Mouse (Mus musculus): Measurements from ENCODE around the gene Tcea3.
A peak's percentile ranks its signal among the peaks of the same experiment; 100 is the strongest.

Gene Tcea3

DNA sequence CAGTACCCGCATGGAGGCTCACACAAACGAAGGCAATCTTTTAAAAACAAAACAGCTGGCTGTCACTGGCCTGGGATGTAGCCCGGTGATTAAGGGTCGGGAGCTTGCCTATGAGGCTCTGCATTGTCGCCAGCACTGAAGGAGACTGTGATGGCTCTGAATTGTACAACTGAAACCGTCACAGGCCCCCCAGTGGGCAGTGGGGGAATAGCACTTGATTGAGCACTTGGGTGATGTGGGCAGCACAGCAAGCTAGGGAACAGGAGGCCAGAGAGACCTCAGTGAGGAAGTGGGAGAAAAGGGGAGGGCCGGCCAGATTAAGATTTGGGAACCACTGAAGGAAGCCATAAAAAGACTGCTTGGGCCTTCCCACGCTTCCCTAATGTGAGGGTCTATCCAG is 7.9 kb upstream of the Tcea3 start:
- DNase-seq (ENCODE audit: low spot score) = peak; percentile 87

DNA sequence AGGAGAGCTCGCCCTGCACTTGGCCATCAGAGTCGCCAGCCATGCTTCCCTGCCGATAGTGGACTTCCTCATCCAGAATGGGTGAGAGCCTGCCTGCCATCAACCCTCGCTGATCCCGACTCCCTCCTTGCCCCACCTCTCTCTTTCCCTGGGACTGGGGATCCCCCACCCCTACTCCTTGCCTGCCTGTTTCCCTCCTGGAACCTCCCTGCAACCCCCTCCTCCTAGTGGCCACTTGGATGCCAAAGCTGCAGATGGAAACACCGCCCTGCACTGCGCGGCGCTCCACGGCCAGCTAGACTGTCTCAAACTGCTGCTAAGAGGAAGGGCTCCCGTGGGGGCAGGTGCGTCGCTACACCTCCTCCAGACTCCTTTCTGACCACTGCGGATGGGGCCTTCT is 7.4 kb upstream of the Tcea3 start:
- DNase-seq (ENCODE audit: low spot score) = no peak

DNA sequence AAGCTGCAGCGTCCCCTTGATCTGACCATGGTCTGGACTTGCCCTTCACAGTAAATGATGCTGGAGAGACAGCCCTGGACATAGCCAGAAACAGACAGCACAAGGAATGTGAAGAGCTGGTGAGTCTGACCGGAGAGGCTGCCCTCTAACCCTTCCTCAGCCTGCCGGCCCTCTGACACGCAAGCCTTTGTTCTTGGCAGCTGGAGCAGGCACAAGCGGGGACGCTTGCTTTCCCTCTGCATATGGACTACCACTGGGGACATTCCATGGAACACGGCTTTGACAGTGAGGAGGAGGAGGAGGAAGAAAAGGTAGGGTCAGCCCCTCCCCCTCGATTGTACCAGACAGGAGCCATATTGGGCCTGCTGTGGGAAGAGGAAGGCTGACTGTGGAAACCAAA is 6.6 kb upstream of the Tcea3 start:
- no peak for DNase-seq (ENCODE audit: low spot score)

DNA sequence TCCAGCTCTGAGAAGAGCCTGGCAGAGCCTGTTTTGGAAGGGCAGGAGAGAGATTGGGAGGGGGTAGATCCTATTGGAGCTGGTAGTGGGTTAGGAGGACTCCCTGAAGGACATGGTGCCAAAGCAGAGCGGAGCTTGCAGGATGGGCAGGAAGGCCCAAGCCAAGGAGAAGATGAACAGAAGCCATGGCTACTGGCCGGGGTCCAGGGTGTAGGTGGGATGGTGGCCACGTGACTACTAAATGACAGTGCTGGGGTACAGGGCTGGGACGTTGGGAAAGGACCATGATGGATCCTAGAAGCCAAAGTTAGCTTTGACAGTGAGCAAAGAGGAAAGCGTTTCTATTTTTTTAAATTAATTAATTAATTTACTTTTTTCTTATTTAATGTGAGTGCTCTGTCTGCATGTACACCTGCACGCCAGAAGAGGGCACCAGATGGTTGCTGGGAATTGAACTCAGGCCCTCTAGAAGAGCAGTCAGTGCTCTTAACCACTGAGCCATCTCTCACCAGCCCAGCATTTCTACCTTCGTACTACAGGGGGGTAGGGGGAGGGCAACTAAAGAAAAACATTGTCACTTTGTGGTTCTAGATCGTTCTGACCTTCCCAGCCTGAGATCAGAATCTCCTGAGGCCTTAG is 5.3 kb upstream of the Tcea3 start:
- DNase-seq (ENCODE audit: low spot score) = no peak

DNA sequence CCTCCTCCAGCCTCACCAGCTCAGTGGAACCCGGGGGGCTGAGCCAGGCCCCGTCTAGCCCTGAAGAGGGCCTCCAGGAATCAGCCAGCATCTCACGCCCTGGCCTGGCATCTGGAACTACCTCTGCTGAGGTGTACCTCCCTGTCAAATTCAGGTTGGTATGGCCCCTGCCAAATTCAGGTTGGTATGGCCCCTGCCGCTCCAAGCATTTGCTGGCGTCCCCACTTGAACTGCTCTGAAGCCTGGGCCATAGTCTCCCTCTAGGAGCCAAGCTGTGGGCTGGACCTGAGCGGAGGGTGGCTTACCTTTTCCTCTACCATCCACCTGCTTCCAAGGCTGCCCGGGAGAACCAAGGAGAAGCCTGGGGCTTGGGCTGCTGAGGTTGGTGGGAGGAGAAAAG is 4.8 kb upstream of the Tcea3 start:
- DNase-seq (ENCODE audit: low spot score) = no peak

DNA sequence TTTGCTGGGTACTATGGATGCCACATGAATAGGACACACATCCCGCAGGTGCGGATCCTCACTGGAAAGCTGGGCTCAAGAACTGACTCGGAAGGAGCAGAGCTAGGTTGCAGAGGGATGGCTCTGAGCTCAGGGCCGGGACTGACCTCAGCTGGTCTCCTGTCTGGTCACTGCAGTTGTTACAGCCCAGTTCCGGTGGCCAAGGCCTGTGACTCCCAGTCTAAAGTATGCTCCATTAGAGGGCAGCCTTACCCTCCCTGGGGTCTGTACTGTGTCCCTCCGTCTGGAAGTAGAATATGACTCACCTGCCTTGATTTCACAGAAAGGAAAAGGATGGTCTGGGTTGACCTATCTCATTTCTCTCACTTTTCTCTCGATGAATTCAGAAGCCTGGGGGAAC is 3.3 kb upstream of the Tcea3 start:
- no peak for DNase-seq (ENCODE audit: low spot score)

DNA sequence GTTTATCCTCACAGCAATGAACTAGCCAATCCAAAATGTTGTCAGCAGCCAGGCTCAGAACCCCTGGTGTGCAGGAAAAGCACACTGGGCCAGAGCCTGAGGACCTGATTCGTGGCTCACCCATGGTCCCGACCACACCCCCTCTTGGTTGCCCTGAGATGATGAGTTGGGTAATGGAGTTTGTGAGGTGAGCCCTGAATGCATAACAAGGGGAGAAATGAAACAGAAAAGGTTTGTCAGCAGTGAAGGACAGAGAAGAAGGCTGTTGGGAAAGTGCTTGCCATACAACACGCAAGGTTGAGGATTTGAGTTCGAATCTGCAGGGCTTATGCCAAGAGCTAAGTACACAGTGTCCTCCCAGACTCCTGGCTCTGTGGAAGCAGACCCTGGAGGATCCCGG is 1.8 kb upstream of the Tcea3 start:
- DNase-seq (ENCODE audit: low spot score) = no peak

DNA sequence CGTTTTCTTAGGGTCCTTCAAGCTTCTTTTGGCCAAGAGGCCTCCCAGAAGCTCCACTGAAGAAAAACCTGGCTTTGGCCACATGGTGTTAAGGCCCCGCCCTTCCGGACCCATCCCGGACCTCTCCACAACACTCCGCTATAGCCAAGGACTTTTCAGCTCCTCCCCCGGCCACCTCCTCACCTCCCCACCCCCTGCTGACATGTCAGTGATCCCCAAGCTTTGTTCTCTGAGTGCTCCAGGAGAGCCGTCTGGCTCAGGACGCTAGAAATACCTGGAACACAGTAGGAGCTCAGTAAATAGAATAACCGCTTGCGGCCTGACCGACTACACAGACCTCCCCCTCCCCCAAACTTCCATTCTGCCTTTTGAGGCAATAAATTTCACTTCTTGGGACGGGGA is 960 bp upstream of the Tcea3 start:
- DNase-seq (ENCODE audit: low spot score) = no peak

DNA sequence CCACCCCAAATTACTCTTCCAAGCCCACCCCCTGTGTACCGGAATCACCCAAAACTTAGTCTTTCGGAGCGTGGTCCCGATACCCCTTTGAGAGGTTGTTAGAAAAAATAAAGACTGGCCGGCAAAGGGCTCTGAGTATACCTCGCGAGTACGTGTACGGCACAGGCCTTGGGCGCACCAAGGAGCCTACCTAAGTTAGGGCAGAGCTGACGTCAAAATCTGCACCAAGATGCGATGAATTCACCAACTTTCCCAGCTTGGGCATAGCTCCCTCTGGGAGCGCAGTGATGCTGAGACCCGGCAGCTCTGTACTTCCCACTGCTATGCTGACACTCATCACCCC is 172 bp upstream of the Tcea3 start:
- no peak for DNase-seq (ENCODE audit: low spot score)

DNA sequence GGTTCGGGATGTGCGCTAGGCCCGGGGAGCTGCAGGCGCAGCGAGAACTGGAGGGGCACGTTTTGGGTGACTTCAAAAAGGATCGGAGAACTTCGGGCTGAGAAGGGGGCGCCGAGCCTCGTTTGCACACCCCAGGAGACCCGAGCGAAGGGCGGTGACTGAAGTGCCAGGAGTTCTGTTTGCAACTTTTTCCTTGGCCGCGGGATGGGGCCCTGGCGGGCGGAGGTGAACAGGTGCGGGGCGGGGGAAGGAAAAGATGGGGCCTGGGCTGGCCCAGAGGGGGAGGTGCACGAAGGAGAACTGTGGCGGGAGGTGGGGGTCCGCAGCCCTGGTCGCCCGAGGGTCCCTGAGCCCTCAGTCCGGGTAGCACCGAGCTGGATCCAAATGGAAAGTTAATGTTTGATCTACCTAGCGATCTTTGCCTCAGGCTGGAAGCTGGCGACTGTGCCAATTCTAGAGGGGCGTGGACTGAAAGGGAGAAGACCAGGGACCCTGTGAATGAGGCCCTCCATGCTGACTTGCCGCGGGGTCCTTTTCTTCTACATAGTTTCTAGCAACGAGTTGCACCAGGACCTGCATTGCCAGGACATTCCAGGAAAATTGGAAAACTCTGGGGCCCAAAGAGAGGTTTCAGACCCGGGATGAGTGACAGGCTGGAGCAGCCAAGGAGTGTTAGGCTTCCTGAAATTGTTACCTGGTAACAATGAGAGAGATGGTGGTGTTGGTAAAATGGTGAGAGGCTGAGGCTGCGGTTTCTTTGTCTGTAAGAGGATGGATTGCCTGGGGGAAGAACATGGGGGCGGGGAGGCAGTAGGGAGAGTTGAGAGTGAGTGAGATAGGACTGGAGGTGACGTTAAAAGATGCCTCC is 1.2 kb downstream of the Tcea3 start:
- no peak for DNase-seq (ENCODE audit: low spot score)

DNA sequence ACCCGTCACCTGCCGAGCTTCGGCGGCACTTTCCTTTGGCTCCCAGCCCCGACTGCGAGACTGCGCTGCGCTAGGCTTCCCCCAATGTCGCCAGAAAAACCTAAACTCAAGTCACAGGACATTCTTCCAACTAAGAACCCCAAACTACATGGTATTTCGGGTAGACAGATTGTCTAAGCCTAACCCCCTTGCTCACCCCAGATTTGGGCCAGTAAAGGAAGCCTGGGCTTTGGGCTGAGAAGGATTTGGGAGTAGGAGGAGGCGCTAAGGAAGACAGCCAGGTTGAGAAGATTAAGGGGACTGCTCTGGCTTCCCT is 1.8 kb downstream of the Tcea3 start:
- no peak for DNase-seq (ENCODE audit: low spot score)

DNA sequence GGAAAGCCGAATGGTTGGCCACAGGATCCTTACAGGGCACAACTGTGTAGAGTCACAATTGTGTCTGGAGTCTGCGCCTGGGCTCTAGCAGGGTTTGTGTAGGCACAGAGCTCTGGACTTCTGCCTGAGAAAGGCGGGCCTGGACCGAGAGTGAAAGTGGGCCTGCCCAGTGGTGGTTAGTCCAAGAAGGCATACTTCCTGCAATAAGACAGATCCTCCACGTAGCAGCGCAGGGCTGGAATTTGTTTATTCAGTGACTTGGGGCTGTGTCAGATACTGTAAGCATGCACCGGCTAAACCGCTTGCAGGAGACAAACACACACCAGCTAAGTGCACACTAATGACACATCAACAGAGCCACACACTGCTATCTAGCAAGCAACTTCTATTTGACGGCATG is 2.3 kb downstream of the Tcea3 start:
- DNase-seq (ENCODE audit: low spot score) = no peak

DNA sequence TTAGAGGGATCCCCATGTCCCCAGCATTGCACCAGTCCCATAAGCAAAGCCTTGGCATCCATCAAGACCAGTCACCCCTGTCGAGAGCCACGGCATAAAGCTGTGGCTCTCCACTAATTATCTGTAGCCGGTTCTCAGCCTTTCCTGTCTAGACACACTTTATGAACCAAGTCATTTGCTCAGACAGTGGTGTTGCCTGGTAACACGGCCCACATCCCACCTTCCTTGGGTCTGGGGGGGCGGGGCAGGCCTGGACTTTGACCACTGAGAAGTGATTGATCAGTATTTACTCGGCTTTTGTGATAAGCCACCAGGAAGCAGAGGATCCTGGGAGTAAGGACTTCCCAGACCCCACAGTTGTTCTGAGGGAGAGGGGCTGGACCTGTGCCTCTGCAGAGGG is 8.4 kb downstream of the Tcea3 start:
- no peak for DNase-seq (ENCODE audit: low spot score)

DNA sequence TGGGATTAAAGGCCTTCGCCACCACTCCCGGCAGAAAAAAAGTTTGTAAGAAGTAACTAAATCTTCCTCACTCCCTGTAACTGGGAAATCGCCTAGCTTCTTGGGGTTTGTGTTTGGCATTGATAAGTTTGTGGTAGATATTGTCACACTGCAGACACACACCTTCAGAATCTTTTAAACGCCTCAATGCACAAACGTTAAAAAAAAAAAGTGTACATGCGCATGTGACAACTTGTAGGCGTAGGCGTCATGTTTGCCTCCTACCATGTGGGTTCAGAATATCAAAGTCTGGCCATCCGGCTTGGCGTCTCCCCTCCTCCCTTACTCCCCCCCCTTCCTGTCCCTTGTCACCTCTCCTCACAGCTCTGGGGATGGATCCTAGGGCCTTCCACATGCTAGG is 9.2 kb downstream of the Tcea3 start:
- no peak for DNase-seq (ENCODE audit: low spot score)

DNA sequence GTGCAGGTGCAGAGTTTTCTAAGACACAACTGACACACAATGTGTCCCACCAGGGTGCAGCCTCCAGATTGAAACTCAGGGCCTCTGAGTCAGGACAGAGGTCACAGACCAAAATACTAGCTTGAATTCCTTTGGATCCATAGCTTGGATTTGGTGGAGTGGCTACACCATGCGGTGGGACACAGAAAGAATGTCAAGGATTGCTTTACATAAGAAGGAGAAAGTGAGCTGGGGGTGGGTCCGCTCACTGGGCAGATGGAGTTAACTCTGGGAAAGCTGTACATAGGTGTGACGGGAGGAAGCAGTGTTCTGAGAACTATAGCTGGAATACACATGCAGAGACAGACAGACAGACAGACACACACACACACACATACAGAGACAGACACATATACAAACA is 12.4 kb downstream of the Tcea3 start:
- DNase-seq (ENCODE audit: low spot score) = no peak

DNA sequence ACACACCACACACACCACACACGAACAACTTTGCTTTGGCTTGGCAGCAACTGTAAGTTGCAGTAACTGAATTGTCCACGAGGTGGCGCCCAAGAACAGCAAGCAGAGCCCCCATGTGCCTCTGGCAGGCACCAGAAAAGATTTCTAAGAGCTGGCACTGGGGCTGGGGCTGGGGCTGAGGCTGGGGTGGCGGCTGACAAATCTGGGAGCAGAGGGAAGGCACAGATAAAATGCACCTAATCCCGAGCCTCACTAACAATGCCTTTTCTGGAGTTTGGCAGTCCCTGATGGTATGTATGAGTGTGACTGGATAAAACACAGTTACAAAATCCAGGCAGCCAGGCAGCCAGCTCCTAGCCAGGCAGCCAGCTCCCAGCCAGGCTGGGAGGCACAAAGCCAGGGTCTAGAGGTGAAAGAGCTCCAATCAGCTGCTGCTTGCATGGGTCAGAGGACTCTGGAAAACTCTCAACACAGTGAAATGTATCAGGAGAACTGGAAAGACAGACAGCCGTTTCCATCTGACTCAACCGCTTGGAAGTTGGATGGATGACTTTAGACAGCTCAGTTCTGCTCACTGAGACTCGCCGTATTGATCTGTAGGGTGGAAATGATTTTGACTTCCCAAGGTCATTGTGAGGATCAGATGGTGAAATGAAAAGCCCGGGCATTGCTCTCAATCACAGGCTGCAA is 13.1 kb downstream of the Tcea3 start:
- DNase-seq (ENCODE audit: low spot score) = peak; percentile 41

DNA sequence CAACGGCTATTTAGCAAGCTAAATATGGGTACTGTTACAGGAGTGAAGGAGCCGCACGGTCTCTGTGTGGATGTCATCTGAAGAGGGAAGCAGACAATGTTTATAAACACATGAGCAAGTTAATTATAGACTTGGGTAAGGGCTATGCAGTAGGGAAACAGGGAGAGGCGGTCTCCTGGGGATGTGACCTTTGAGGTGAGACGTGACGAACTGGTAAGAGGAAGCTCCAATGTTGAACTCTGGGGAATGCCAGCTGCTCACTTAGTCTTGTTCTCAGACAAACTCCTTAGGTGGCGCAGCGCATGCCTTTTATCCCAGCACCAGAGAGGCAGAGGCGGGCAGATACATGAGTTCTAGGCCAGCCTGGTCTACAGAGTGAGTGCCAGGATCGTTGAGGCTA is 14.4 kb downstream of the Tcea3 start:
- no peak for DNase-seq (ENCODE audit: low spot score)

DNA sequence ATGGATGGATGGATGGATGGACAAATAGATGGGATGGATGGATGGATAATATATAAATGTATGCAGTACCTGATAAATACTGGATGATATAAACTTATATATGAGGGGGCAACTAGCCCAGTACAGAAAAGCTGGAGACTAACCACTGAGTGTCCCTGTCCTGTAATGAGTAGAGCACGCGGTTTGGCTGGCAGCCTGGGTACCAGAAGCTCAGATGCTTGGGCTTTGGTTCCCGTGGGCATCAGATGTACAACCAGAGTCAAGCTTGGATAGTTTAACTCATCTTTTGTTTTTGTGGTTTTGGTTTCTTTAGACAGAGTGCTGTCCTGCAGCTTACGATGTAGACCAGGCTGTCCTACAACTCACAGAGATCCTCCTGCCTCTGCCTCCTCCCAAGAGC is 16.0 kb downstream of the Tcea3 start:
- no peak for DNase-seq (ENCODE audit: low spot score)

DNA sequence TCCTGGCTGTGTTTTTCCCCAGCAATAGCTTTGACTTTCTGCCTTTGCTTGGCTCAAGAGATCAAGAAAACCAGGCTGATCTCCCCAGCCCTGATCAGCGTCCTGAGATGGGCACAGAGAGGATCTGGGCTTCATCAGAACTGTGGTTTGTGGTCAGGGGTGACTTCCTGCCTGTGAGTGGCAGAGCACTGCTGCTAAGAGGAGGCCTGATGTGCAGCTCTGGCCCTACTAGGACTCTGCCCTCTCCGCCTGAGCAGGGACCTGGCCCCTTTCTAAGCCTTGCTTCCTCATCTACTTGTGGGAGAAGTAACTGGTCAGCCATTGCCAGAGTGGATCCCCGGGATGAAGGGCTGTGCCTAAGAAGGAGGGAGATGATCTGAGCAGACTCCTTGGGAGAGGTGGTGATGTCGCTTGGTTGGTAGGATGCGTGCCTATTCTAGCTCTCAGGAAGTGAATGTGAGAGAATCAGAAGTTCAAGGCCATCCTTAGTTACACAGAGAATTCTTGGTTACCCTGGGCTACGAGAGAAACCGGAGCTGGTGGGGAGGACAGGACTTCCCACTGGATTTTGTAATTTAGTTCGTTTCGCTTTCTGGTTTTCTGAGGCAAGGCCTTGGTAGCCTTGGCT is 19.3 kb downstream of the Tcea3 start:
- DNase-seq (ENCODE audit: low spot score) = no peak

DNA sequence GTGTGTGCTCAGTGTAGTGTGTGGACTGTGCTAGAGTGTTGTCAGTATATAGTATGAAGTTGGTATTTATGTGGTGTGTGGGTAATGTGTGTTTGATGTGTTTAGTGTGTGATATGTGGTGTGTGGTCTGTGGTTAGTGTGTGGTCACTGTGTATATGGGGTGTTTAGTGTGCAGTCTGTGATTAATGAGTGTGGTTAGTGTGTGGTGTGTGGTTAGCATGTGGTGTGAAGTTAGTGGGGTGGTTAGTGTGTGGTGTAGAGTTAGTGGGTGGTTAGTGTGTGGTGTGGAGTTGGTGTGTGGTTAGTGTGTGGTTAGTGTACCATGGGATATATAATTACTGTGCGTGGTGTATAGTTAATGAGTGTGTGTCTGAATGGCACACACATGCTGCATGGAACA is 21.4 kb downstream of the Tcea3 start:
- no peak for DNase-seq (ENCODE audit: low spot score)

DNA sequence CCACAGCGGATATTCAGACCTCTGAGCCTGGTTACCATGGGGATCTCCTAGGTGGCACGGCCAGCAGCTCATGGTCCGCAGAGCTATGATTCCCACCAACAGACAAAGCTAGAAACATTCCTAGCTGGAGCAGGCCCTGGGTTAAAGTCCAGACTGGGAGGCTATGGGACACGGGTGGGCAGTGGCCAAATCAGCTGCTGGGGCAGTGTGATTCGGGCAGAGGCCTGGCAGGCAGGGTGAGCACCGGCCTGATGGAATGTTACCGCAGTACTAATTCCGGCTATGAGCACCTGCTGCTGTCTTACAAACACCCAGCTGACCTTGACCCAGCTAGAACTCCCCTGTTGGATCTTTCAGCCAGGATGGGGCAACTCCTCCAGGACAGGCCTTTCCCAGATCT is 23.1 kb downstream of the Tcea3 start:
- no peak for DNase-seq (ENCODE audit: low spot score)

DNA sequence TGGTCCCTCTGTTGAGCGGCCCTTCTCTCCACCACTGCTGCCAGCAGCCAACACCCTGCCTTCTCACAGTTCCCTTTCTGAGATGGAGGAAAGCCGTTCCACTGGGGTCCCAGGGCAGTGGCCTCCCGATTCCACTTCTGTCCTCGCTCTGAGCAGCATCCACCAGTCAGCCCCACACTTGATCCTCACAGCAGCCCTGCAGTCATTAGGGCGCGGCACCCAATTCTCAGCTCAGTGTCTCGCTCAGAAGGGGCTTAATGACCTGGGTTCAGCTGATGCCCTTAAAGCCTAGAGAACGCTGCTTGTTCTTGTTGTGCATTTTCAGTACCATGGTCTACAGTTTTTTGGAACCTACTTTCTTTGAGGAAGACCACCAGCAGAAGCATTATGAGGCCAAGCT is 33.6 kb downstream of the Tcea3 start:
- no peak for DNase-seq (ENCODE audit: low spot score)

DNA sequence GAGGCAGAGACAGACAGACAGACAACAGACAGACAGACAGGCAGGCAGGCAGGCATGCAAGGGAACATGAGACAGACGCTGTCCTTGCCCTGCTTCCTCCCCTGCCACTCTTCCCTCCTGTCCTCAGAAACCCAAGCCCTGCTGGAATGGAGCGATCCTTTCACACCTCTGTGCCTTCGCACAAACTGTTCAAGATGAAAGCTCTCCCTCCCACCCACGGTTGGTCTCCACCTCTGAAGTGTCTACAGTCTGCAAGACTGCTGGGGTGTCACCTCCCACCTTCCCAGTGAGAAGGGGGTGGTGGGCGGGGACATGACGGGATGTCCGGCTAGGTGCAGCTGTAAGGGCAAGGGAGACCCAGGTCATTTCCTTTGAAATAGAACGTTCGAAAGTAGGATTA is 34.1 kb downstream of the Tcea3 start:
- DNase-seq (ENCODE audit: low spot score) = no peak
